Mouse (Mus musculus) heart, postnatal 4 days (tissue): ENCODE measurements around the gene Tgif2. TPM values are rescaled to one million over a fixed set of nuclear protein-coding genes. Genes with fewer than 3 reads are reported as not detected.
A peak's percentile ranks its signal among the peaks of the same experiment; 100 is the strongest.
"Not testable (repeated sequence)": the region's sequence is repeated elsewhere in the genome, so short reads cannot be mapped to it uniquely, and the experiment has no call there.

ENCODE experiments used
- DNase-seq: peaks from one replicate; pipeline ENCODE4 v3.0.0; 2021
- total RNA-seq, 2 experiments: library from RNA; stranded (reverse); gene quantifications; 2 replicates each; pipeline ENCODE4 v1.2.3; 2021

Gene Tgif2
- total RNA-seq, 2 experiments from 2014 or later, result 18.2 to 19.3 TPM

DNA sequence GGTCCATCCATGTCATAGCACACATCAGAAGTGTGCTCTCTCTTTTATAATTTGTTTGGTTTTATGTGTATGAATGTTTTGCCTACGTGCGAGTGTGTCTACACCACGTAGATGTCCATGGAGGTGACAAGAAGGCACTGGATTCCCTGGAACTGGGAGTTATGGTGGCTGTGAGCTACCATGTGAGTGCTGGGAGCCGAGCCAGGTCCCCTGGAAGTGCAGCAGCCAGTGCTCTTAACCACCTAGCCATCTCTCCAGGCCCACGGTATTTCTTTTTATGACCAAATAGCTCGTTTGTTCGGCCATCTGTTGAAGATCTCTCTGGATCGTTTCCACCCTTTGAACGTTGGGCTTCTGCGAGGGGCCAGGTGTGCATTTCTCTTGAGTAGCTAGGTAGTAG is 3.5 kb downstream of the Tgif2 start:
- no peak for DNase-seq

DNA sequence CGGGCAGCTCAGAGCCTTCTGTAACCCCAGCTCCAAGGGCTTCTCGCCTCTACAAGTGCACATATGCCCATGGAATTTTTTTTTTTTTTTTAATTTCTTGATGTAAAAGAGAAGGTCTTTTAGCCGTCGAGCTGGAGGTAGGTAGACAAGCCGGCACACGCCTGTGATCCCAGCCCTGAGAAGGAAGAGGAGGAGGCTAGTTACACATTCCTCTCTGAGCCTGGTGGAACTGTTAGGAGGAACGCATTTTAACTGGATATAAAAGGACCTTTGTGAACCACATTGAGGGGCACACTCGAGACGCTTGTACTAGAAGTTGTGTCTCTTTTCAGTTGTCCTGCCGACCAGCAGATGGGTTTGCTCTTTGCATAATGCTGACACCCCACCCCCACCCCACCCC is 4.9 kb downstream of the Tgif2 start:
- DNase-seq, result no peak

DNA sequence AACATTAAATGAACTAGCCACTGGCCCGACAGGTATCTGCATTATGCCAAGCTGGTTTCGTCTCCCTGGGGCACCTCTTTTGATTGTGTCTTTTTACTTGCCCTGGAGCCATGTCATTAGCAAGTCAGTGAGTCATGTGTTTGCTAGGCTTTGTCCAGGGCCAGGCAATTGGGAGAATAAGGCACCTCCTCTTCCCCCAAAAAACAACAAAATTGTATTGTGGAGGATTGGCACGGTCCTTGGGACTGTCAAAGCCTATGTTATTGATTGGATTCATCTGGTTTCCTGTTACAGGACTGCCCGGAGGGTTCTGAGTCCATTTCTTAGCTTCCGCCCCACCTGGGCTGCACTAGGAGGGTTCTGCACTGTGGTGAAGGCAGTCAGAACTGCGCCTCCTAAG is 7.8 kb downstream of the Tgif2 start:
- no peak for DNase-seq

DNA sequence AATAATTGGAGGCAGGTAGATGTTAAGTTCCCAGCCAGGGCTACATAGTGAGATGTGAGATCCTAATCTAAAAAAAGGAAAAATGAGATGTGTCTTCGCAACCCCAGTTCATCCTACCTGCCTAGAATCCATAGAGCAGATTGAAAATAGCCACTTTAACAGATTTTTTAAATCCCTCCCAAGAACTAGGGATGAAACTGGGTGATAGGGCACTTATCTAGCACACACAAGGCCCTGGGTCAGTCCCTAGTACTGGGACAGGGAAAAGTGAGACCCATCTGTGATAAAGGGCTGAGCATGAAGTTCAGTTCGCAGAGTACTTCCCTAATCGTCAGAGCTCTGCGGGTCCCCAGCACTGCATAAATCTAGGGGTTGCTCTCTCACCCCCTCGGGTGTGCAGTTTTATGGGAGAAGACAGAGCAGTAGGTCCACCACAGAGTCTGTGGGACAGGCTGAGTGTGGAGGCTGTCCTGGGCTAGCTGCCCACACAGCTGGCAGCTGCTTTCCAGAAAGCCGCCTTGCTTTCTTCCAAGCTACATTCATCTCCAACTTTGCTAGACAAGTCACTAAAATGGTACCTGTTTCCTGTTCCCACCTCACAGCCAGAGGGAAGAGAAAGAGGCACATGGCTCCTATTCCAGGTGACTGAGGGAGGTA is 8.8 kb downstream of the Tgif2 start:
- peak; percentile 14 for DNase-seq

DNA sequence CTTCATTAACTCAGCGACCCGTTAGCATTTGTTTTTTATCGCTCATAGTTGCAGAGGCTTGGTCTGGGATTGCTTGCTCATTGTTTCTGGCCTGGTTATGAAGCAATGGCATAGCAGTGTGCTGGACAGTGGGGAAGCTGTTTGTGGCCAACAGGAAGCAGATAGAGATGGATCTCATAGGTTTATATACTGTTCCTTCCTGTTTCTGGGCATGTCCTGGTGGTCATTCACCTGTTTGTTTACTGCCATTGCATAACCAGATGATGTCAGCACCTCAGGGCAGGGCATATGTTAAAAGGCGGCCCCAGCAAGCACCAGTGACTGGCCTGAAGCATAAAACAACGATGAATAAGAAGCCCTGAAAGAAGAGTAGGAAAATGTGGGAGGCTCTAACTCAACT is 10.7 kb downstream of the Tgif2 start:
- DNase-seq, result no peak

DNA sequence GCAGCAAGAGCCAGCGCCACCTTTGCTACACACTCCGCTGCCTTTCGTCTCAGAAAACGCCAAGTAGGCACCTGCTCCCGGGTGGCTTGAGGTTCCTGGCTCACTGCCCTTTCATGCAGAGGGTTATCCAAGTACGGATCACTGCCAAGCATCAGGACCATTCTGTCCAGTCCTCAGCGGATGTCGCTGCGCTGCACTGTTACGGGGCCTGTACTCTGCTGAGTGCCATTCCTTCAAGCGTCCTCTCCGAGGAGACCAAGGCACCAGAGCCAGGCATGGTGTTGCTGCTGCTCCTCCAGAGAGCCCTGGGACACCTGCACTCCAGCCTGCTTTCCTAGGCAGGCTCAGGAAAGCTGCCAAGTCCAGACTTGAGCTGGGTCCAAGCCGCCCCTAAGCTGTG is 13.8 kb downstream of the Tgif2 start:
- DNase-seq, result not testable (repeated sequence)

DNA sequence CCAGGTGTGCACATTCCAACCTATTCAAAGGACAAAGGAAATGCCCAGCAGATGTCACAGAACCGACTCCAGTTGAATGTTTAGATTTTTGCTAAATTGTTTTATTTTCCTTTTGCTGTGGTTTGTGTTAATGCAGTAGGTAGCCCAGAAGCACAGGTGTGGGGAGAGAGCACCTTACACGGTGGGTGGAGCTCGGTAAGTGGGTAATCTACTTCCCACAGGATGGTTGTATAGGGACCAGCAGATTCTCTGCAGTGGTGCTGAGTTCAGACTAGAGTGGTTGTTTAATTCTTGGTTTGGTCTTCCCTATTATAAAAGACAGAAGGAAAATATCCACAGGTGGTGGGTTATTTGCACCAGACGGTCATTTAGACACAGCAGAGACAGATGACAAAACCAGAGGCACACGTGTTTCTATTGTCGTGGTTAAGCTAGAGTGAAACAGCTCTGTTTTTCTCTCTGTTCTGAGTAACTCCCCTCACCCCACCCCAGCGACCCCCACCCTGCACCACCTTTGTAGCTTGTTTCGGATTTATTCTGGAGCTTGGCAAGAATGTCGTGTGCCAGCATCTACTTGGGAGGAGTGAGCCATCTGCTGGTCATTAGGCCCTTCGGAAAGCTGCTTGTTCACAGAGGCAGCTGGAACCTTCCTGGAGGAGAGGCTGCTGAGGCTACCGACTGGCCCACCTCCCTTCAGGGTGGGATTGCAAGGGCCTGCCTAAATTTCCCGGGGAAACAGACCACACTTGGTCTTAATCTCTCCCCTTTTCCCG is 14.4 kb downstream of the Tgif2 start:
- peak; percentile 52 for DNase-seq

DNA sequence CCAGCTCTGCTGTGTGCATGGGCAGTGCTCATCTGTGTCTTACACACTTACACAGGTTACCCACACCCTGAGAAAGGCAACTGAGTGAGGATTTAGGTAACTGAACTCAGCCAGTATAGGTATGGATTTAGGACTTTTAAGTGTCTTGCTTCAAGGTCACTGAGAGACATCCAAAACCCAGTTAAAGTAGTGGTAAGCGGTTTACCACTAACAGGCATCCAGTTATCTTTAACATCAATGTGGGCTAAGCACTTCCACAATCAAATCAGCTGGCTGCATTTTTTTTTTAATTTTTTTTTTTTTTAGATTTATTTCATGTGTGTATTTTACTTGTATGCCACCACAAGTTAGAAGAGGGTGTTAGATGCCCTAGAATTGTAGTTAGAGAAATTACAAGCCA is 16.5 kb downstream of the Tgif2 start:
- no peak for DNase-seq

DNA sequence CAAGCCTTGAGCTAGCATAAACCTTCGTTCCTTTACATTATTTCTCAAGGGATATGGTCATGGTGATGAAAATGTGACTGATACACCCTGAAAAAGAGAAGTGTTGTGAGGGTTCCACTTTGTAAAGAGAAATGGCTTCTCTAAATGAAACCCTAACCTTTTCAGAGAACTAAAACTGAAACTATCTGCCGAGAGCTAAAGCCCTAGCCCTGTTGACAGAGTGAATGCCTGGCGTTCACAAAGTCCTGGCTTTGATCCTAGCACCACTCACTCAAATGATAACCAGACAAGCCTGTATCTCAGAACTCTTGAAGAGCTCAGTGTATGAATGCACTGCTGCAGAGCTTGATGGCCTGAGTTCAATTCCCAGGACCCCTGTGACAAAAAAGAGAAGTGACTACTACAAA is 17.6 kb downstream of the Tgif2 start:
- DNase-seq, result peak; percentile 25

DNA sequence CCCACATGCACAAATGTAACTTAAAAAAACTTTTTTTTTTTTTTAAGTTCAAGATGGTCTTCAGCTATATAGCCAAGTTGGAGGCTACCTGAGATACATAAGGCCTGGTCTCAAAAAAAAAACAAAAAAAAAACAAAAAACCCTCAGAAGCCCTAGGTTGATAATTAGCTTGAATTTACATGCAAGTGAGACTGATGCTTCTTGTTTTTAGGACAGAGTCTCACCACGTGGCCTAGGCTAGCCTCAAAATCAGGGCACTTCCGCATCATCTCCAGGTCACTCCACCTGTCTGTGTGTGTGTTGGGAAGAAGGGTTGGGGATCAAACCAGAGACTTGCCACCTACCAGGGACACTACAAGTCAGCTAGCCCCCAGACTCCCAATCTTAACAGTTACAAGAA is 18.0 kb downstream of the Tgif2 start, which contains the start of gene 4930518I15Rik:
Gene 4930518I15Rik, minus strand, starts transcription at position 112 of the 400 bp plus-strand sequence.
- DNase-seq, result no peak

DNA sequence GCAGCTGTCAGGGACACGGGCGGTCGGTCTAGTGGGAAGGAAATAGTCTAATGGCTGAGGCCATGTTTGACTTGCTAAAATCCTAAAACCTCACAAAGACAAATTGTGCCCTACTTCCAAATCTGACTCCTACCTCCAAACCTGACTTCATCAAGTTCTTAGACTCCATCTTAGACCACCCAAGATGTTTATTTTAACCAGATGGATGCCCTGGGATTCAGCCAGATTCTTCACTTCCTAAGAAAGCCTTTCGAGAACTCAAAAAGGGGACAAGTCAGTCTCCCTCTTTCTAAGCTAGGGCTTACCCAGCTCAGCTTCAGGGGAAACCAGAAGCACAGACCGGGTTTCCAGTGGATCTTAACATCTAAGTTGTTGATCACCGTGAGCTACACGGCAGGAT is 18.9 kb downstream of the Tgif2 start:
- no peak for DNase-seq

DNA sequence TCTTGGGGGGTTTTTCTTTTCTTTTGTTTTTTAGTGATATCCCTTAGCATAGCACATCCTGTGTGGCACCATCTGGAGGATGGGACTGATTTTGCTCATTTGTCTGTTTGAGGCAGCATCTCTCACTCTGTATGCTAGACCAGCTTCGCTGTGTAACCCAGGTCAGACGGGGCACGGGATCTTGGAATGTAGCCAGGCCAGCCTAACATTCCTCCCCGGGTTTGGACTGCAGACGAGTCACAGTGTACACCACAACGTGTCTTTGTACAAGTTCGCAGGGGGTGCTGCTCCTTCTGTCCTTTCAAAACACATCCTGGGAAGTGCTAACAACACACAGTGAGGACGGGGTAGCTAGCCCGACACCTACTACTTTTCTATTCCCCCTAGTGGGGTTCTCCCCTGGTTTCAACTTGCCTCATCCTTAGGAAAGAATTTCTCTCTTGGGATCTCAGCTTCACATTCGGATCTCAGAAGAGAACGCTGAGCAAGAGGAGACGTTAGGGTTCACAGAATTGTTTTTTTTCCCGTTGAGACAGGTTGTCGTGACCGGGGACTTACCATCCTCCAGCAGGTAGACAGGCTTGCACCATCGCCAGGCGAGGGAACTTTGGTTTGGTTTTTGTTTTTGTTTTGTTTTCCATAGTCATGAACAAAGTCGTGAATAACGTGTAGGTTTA is 22.4 kb downstream of the Tgif2 start:
- DNase-seq, result peak; percentile 53

DNA sequence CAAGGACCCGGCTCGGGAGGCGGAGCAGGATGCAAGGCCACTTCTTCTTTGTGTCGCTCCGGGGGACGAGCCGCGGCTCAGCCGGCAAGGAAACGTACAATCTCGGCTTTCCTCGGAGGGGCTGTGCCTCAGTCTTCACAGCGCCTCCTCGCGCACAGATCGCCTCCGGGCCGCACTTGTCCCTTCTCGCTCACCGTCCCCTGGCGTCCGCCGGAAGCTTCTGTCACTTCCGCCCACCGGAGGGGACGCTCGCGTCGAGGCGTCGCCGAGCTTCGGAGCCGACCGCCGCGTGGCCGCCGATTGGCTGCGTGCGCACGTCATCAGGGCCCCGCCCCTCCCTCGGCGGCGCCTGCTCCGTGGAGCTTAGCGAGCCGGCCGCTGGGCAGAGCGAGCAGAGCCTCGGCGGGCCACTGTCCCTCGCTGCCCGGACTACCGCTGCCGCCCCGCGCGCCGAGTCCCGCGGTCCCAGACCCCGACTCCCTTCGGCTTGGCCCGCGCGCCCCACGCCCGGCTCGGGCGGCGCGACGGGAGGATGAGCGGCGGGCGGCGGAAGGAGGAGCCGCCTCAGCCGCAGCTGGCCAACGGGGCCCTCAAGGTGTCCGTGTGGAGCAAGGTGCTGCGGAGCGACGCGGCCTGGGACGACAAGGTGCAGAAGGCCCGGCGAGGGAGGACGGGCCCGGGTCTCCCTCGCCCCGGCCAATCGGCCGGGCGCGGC is 23.1 kb downstream of the Tgif2 start, which contains the start of gene Rab5if:
Gene Rab5if, plus strand, starts transcription at position 357 of the 715 bp plus-strand sequence.
- peak; percentile 98 for DNase-seq

DNA sequence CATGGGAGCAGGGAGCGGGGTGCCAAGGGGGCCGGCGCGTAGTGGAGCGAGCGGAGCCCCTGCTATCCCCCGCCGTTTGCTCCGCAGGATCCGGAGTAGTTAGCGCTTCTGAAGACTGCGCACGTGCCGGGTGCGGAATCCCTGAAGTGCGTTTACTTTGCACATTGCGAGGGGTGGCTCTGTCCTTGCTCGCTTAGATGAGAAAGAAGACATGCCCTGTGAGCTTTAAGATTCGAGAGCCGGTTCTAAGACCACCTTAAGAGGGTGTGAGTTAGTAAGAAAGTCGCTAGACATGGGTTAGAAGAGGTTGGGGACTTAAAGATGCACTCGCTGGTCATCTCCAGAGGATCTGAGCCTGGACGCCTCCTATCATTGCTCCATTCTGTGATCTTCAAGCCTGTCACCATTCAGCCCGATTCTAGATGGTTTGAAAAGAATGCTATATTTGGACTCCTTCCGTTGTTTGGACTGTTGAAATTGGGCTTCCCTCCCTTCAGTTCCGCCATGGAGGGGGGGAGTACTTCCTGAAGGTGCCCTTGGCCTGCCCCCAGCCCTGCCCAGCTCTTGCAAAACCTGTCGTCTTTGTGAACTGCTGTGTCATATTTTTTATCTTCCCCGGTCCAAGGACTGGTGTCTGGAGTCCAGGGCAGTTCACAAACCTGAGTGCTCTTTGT is 23.8 kb downstream of the Tgif2 start:
- peak; percentile 39 for DNase-seq

DNA sequence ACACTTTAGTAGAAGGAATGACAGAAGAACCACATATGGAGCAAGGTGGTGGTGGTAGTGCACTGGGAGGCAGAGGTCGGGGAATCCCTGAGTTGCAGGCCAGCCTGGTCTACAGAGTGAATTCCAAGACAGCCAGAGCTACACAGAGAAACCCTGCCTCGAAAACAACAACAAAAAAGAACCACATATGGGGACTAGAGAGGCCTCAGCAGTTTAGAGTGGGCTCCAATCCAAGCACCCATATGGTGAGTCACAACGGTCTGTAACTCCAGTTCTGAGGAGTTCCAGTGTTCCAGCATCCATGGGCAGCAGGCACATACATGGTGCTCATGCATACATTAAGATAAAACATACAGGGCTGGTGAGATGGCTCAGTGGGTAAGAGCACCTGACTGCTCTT is 24.7 kb downstream of the Tgif2 start:
- DNase-seq, result no peak

DNA sequence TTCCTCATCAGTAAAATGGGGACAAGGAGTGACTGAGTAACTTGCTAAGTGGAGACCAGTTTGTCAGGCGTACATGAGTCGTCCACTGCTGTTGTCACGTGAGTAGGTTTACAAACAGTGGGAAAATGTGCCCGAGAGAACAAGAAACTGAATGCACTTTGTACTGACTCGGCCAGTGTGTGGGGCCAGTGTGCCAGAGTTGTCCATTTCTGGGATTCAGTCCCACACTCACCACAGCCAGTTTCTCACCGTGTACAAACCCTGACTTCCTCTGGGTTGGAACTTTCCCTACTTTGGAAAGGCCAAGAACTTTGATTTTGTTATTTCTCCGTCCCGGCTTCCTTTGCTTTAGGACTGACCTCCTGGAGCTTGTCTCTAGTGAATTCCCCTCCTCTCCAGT is 29.2 kb downstream of the Tgif2 start:
- no peak for DNase-seq

DNA sequence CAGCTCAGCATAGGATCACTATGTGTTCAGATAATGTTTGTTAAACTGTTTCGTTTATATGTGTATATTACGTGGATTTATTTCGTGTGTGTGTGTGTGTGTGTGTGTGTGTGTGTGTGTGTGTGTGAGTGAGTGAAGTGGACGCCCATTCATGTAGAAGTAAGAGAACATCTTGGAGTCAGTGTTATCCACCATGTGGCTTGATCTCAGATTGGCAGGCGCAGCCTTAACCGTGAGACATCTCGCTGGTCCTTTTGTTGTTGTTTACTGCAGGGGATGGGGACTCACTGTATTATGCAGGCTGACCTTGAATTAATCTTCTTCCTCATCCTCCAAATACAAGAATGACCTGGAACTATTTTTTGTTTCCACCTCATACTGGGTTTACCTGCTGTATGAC is 29.7 kb downstream of the Tgif2 start:
- no peak for DNase-seq

DNA sequence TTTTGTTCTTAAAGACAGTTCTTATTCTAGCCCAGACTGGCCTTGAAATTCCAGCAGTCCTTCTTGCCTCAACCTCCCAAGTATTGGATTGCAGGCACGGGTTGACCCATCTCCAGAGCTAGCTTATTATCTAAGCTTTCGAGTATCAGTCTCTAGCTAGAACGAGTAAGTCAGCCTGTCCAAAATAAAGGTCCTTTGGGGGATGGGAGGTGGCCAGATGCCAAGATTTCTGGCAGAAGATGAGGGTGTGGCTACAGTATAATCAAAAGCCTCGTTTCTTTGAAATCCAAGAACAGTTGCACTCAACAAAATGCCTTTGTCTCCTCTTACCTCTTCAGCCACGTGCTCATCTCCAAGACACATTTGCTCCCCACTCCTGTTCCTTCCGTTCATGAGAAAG is 30.7 kb downstream of the Tgif2 start:
- peak; percentile 67 for DNase-seq

DNA sequence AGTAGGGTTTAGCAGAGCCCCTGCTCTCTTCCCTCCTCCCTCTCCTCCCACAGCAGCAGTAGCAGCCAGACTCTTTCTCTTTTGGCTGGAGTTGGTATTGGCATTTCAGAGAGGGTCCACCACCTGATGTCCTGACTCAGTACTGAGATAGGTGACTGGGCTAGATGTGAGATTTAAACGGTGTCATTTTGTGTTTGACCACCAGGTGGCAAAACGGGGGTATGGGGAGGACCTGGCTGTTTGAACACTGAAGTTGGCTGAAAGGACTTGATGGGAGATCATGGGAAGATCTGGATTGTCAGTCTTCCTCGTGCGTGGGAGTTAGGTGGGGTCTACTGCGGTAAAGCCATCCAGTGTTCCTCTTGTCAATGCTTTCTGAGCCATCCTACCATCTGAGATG is 33.8 kb downstream of the Tgif2 start:
- DNase-seq, result peak; percentile 71

DNA sequence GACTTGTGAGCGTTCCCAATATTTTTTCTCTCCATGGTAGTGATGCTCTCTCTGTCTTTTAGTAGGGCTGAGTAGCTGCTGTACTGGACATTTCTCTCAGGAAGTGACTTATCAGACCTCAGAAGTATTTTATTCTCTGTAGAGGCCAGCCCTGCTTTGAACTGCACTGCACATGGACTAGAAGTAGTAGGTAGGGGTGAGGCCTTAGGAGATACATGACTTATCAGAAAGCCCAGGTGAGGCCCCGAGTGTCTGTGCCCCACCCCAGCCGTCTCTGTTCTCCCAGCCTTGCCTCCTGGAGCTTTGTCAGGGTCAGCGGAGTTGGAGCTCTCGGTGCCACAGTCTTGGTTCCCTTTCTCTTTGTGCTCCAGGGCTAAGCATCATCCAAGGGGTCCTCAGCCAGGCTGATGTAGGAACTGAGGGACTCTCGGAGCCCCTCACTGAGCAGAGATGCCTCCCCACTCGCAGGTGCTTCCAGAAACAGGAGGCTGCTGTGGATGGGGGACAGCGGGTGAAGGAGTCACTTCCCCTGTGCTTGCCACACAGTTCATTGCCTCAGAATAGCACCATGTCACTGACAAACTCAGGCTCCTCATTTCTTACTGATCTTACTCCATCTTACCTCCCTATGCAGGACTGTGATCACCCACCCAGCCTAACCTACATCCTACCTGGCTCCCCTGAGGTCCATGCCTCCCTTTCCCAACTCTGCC is 34.4 kb downstream of the Tgif2 start:
- no peak for DNase-seq

DNA sequence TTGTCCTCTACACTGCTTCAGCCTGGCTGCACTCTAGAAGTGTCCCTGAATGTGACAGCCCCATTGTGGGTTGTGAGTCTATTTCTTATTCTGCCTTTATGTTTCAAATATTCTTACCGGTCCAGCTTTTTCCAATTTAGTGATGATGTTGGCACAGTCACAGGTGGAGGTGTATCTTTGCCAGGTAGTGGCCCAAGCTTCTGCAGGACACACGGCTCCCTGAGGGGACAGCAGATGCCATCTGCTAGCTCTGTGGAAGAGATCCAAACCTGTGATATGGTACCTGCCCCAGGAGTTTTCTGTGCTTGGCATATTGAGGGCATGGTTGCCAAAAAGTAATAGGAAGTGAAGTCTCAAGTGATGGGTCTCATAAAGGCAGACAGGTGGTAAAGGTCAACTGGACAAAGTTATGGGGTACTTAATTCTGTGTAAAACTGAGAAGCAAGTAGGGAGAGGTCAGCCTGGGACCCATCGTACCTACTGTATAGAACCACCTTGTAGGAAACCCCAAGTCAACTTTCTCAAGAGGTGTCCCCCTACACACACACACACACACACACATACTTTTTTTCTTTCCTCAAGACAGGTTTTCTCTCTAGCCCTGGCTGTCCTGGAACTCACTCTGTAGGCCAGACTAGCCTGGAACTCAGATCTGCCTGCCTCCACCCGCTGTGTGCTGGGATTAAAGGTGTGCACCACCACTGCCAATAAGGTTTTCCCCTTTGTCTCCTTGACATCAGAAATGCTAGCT is 35.1 kb downstream of the Tgif2 start:
- DNase-seq, result no peak
